Mouse (Mus musculus) frontal cortex, adult 2 months (tissue): ENCODE measurements at regions not wholly inside any gene's neighbourhood (a gene's known extent, or its start where the extent isn't known, plus 50 kb on each side); places are given as distances from the start of the nearest gene placed in this dataset.

ENCODE experiments used
- DNase-seq, 2 experiments: peaks; one replicate each; pipeline ENCODE4 v3.0.0; 2022; ENCODE audit warnings: low spot score in 1 of 2; ENCODE audit errors: extremely low spot score in 1 of 2

DNA sequence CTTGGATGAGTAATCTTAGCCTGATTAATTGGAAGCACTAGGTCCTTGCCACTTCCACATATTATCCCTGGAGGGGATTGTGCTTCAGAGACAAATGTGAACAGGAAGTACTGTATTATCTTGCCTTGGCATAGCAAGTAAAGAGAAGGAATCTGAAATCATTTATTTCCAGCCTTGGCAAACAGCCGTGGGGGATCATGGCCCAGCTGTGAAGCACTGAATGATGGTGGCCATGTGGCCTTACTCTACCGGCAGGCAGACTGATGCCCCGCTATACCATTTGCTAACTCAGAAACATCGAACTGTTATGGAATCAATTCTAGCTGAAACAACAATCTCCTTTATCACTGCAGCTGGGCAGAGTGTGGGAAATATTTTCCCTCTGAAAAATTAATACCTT, 345.3 kb downstream of the Zfp619 start:
- no peak for DNase-seq

DNA sequence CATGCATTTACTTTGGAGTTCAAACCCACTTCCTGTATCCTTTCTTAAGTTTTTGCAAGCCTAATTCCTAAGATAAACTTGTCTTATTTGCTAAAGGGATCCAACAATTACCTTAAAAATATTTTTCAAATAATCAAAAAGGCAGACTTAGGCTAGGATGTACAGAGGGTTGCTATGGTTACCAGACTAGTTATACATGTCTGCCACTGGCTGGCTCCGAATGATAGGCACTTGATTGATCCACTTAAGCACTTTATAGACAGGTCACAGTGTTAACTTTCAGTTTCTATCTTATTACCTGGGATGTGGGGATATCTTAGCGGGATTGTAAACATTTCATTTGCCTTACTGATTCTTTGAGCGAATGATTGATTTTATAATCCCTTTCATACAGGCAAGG, 346.6 kb downstream of the Zfp619 start:
- no peak for DNase-seq

DNA sequence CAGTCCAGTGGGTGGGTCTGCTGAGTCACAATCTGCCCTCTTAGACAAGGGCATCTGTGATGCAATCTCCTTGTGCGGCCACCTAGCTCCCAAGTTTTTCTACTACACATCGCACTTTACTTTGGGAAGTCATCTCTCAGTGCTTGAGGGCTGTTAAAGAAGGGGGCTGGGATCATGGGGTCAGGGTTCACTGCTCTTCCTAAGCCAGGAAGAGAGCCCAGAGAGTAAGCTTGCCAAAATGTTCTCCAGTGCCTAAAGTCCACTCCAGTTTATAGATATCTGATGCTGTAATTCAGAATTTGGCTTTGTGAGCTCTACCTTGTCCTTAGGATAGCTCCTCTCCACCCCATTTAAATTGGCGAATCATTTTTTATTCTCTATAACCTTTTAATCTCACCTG, 347.2 kb downstream of the Zfp619 start:
- DNase-seq: no peak

DNA sequence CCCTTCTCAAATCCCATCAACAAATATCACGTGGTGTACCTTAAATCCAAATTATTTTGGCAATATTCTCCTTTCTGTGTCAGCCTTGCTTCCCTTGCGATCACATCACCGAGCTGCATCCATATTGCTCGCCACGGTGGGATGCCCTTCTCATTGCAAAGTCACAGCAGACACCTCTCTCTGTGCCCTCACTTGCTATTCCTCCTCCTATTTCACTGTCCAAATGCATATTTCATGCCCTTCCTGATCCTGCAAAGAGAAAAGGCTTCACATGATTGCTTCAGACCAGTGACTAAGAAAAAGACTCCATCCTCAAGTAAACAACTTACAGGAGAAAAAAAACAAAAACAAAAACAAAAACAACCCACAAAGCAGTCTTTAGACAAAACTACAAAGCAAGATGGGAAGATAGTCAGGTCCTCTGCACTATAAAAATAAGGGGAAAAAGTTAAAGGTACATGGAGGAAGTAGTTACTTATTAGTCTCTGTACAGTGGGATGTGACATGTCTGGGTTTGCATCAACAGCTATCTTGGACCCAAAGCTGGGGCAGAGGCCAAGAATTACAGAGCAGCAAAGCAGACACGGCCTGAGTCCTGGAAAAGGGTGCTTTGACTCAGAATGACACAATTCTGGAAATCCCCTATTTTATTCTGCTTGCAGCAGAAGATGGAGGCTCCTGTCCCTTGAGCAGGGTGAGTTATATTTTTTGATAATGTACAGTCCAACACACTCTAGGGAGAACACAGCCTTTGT, 349.3 kb downstream of the Zfp619 start:
- no peak for DNase-seq

DNA sequence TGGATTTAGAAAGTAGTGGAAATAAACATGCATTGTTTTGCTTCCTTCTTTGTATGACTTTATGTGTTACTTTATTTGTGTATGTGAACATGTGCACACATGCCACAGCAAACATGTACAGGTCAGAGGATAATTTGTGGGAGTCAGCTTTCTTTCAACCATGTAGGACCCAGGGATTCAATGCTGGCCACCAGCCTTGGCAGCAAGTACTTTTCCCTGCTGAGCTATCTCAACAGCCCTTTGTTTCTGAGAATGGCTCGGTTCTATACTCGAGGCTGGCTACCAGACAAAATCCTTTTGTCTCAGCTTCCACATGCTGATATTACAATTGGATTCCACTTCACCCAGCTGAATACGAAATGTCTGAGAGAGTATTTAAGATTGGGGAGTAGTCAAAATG, 349.9 kb downstream of the Zfp619 start:
- DNase-seq: peak in 1 of 2 experiments; percentile 26

DNA sequence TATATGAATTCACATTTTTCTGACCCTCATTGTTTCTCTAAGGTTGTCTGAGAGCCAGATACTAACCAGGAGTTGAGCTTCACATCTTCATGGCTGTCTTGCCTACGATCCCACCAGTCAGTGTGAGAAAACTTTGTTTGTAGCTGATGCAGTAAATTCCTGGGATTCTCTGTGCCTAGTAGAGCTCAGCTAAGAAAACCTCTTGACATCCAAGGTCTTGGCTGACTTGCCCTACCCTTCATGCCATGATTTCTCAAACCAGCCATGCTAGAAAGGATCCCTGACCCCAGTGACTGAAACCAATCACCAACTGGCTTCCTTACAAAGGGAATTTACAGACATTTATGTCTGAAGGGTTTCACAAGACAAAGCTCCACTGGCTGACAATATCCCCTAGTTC, 364.5 kb downstream of the Zfp619 start:
- DNase-seq: no peak

DNA sequence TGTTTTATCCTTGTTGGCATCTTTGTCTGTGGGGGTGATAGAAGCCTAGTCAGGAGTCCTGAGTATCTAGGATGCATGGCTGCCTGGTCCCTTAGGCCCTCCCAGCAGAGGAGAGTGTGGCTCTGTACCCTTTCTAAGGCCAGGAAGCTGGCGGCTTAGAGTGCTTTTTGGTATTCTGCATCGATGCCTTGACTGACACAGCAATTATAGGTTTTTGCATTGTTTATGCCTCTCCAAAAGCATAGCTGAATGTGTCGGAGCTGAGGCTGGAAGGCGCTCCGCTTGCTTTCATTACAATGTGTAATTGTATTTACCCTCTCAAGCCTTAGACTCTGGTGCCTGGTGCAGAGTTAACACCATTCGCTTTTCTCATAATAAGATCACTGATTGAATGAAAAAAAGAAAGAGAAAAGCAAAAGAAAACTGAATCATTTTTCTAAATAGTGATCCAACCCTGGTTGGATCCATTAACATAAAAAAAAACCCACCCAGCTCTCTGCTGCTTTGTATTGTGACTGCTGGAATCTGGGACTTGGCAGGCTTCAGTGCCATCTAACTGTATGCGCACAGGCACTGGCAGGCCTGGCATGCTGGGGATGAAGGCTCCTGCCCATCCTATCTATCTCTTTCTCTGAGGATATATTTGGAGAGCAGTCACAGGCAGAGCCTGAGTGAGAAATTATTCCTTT, 376.8 kb downstream of the Zfp619 start:
- peak in 1 of 2 experiments; percentile 12 for DNase-seq

DNA sequence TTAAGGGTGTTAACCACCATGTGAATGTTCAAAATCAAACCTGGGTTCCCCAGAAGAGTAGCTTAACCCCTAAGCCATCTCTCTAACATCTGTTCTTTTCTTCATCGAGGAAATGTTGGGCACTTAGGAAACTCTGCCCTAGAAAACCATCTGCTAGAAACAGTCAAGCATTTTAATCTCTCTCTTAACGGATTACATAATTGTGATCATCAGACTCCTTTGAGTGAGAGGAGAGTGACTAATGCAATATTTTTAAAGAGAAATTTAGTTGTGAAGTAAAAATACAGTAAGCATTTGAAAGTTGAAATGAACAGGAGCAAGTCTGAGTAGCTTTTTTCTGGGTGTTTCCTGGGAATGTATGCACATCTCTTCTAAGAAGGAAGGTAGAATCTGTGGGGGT, 379.4 kb downstream of the Zfp619 start:
- peak; percentile 11 to 45 for DNase-seq

DNA sequence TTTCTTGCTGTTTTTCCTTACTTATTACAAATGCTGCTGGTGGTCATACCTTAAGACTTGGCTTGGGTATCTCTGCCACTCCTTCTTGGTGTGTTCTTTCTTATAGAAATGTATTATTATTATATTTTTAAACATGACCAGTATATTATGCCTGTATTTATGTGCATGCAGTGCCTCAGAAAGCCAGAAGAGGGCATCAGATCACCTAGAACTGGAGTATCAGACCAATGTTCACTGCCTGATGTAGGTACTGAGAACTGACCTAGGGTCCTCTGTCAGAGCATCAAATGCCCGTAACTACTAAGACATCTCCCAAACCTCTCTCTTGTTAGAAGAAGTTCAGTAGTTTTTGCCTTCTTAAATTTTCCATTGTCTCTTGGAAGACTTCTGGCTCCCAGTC, 380.7 kb downstream of the Zfp619 start:
- DNase-seq: no peak

DNA sequence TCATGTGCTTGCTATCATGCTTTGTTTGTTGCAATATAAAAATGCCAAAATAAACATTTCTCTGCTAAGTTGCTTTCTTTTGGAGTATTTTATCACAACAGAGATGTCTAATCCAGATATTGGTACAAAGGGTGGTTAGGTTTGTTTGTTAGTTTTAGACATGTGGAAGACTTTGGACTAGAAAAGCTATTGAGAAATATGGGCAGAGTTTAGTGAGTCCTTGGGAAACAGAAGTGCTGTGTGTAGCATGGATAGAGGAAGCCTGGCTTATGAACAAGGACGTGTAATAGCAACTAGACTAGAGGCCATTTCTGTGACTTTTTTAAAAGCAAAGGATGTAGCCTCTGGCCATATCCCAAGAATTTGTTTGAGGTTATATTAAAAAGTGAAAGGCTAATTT, 416.4 kb downstream of the Zfp619 start:
- no peak for DNase-seq

DNA sequence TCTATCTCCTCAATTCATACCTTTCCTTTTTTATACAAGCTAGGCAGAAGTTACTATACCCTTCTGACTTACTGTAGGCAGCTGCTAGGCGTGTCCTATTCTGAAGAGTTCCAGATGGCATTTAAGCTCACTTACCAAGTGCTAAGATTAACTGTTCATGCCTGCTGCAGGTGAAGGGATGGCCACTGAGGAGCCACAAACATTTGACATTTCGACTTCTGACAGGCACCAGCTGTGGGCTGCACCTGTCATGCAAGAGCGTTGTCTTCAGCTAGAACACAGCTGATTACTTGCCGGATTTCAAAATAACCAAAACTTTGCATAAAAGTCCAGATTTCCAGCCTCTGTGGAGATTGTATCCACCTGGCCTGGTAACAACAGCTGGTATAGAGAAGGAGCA, 419.7 kb downstream of the Zfp619 start:
- no peak for DNase-seq

DNA sequence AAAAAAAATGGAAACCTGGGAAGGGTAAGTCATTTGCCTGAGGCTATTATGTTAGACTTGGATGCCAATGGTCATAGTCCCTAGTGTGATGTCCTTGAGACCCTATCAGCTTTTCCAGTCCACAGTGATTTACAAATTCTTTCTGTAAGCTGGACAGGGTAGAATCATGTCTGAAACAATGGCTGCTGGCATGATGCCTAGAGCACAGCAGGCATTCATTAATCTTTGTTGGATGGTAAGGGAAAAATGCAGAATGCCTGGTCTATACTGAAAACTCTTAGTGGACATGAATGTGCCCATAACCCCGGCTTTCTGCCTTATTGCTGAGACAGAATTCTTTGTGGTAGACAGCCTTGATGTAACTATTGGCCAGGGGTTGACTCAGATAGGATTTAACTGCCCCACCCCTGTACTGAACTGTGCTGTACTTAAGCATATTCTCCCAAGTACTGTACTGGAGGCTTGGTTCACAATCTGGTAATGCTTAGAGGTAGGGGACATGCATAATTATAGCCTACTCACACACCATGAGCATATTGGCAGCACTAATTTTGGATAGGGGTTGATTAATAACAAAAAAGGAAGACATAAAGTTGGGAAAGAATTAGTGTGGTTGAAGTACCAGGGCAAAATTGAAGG, 424.8 kb downstream of the Zfp619 start:
- DNase-seq: no peak

DNA sequence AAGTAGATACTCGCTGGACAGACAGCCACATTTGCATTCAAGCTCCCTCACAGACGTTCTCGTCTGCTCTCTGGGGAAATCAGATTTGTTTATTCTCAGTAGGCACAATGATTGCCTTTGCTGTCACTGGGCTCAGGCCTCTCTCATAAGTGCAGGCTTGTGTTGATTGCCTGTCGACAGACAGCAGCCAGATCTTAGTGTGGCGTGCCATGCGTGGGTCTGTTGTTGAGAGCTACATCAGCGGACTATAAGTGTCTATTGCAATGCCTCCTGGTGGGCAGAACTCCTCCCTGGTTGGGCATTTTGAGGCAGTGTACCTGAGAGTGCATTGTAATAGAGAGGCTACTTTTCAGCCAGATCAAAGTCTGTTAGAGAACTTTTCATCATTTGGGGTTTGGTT, 436.5 kb downstream of the Zfp619 start:
- no peak for DNase-seq

DNA sequence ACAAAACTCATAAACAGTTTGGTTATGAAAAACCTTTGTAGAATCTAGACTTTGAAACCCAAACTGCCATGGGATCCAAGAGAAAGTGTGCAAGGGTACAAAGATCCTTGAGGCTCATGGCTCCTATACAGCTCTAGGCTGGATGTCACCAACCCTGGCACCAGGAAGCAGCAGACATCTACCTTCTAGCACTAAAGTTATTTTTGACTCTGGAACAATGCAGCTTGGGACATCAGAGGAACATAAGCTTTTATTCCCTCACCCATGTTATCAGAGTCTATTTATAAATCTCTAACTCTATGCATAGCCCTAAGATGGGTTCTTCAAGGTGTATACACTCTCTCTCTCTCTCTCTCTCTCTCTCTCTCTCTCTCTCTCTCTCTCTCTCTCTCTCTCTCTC, 437.4 kb downstream of the Zfp619 start:
- DNase-seq: no peak

DNA sequence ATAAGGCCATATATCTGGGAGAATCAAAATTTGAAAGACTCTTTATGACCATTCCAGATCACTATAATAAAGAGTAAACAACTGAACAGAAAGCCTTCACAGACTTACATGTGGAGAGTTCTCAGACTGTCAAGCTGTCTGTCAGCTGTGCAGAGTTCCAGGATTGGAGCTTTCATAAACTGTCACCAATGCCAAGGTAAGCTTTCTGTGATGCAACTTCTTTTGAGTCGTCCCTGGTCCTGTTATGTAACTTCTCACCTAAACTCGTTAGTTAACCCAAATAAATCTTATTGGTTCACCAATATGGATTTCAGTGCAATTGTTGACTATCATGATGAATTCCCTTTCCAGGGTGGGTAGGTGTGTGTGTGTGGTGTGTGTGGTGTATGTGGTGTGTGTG, 460.6 kb downstream of the Zfp619 start:
- no peak for DNase-seq

DNA sequence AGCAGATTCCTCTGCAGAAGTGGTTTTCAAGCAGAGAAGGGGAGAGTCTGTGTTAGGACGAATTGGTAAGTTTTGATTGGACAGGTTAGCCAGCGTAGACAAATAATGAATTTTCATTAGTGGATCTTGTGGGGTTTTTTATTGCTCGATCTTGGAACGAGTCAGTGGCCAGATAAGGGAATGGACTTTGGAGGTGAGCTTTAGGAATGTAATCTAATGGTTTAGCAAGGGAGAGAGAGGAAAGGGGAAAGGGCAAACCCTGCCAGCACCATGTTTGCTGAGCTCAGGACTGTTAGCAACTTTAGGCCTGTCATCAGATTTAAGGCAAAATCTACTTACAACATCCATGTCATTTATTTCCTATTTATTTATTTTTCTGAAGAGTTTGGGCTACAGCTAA, 464.1 kb downstream of the Zfp619 start:
- no peak for DNase-seq
